ENCODE assay signal across 16 mouse cellular contexts in the genomic region with DNA sequence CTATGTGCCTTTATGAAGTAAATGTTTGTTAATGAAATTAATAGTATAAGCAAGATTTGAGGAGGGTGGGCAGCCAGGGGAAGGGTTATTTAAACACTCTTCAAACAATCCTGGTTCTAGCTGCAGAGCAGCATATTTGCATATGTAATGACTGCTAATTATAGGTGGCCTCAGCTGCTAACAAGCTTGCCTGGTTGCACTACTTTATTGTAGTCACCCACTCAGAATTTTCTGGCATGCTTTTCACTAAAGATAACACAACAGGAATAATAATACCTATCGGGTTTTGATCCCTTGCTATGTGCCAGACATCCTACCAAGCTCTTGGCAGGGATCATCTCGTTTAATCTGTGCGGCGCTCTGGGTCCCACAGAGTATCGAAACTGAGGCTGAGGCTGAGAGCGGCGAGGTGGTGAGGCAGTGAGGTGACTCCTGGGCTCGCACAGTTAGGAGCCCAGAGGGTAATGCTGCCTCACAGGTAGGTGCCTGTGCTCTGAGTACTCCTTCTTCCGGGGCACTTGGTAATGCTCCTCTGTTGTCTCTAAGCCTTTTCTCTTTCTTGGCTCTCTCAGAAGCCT.
DNase-seq lines count a peak whose midpoint lies in the region; ATAC-seq and TF ChIP-seq lines count a peak whose summit lies in the region.
"Had no signal": no experiment of that assay in that cellular context is flagged by ENCODE, and none has a peak within 500 bp of the region (broad histone marks: within the 10 kb centered on the region; RNA-seq: fewer than 3 reads in every experiment).

No protein-coding gene starts in this region.

- intact Hi-C loops in heart, postnatal 10 days (cut with DNase I): no loop called here

- 33% methylated on average over 9 of the region's 9 CpGs for WGBS in heart, embryonic 14.5 days
- 70% methylated on average over 9 of the region's 9 CpGs for WGBS in lung, postnatal 0 days
- 56% methylated on average over 9 of the region's 9 CpGs for WGBS in forebrain, embryonic 10.5 days
- WGBS in hindbrain, embryonic 15.5 days: 37% methylated on average over 9 of the region's 9 CpGs

- no peak for ATAC-seq in heart, embryonic 14.5 days (ENCODE audit: insufficient number of reproducible peaks, insufficient read depth, low FRiP score, low read depth)
- ATAC-seq in lung, postnatal 0 days: no peak
- no peak for ATAC-seq in hindbrain, embryonic 15.5 days (ENCODE audit: low FRiP score, low read depth)
- ATAC-seq in monocyte, adult 5-6 weeks (replicated peaks; ENCODE audit: insufficient number of reproducible peaks, low FRiP score, low TSS enrichment, poor library complexity, severe bottlenecking): no peak

- peaks cover 3% of the 10 kb centered on the region; the same call in 1 of the 2 replicates for H3K36me3 ChIP-seq in heart, embryonic 14.5 days (ENCODE audit: control insufficient read depth, insufficient read depth, low read length)
- no peaks in the 10 kb centered on the region for H3K36me3 ChIP-seq in lung, postnatal 0 days (ENCODE audit: insufficient read depth, low read length)
- peaks cover 14% of the 10 kb centered on the region for H3K36me3 ChIP-seq in forebrain, embryonic 10.5 days (replicated peaks)
- H3K36me3 ChIP-seq in hindbrain, embryonic 15.5 days: no peaks in the 10 kb centered on the region
- H3K36me3 ChIP-seq: kidney, embryonic 15.5 days; liver, embryonic 15.5 days; stomach, embryonic 15.5 days had no signal

- no peak overlapping the region for H3K4me3 ChIP-seq in heart, embryonic 14.5 days (ENCODE audit: control insufficient read depth in 1 of 2, insufficient read depth in 1 of 2, low read depth in 1 of 2, low read length in 2 of 2)
- no peak overlapping the region for H3K4me3 ChIP-seq in lung, postnatal 0 days (ENCODE audit: low read depth, low read length)
- no peak overlapping the region for H3K4me3 ChIP-seq in forebrain, embryonic 10.5 days
- H3K4me3 ChIP-seq in hindbrain, embryonic 15.5 days: no peak overlapping the region
- H3K4me3 ChIP-seq: embryonic facial prominence, embryonic 13.5 days; kidney, embryonic 15.5 days; limb, embryonic 12.5 days; liver, embryonic 15.5 days; stomach, embryonic 15.5 days had no signal

- H3K27me3 ChIP-seq in heart, embryonic 14.5 days (ENCODE audit: control insufficient read depth, insufficient read depth, low read length): no peaks in the 10 kb centered on the region
- no peaks in the 10 kb centered on the region for H3K27me3 ChIP-seq in lung, postnatal 0 days (replicated peaks; ENCODE audit: insufficient read depth, low read length)
- no peaks in the 10 kb centered on the region for H3K27me3 ChIP-seq in forebrain, embryonic 10.5 days (ENCODE audit: poor library complexity, severe bottlenecking)
- no peaks in the 10 kb centered on the region for H3K27me3 ChIP-seq in hindbrain, embryonic 15.5 days
- H3K27me3 ChIP-seq: embryonic facial prominence, embryonic 13.5 days; kidney, embryonic 15.5 days; limb, embryonic 12.5 days; liver, embryonic 15.5 days; stomach, embryonic 15.5 days had no signal

- peaks cover 78 to 99% of the 10 kb centered on the region in 2 experiments for H3K4me1 ChIP-seq in heart, embryonic 14.5 days (ENCODE audit: control insufficient read depth in 2 of 2, insufficient read depth in 2 of 2, low read length in 2 of 2)
- peaks cover 57% of the 10 kb centered on the region for H3K4me1 ChIP-seq in lung, postnatal 0 days (ENCODE audit: insufficient read depth, low read depth, low read length)
- peaks cover 93% of the 10 kb centered on the region for H3K4me1 ChIP-seq in forebrain, embryonic 10.5 days
- H3K4me1 ChIP-seq in hindbrain, embryonic 15.5 days (replicated peaks): peaks cover 91% of the 10 kb centered on the region

- no peak for TF ChIP-seq EP300 in lung, postnatal 0 days (IDR thresholded peaks at IDR 0.05)

- H3K27ac ChIP-seq in heart, embryonic 14.5 days (replicated peaks in 1 of 2; ENCODE audit: control insufficient read depth in 1 of 2, insufficient read depth in 1 of 2, low read depth in 2 of 2, low read length in 2 of 2): peak overlapping the region; percentile 37 to 93; a peak in 3 of 4 replicates
- peak overlapping the region; percentile 40; the same call in 1 of the 2 replicates for H3K27ac ChIP-seq in lung, postnatal 0 days (ENCODE audit: low read length)
- H3K27ac ChIP-seq in forebrain, embryonic 10.5 days: peak overlapping the region; percentile 56; the same call in 1 of the 2 replicates
- H3K27ac ChIP-seq in hindbrain, embryonic 15.5 days (replicated peaks): peak overlapping the region; percentile 49; the same call in 1 of the 2 replicates
- H3K27ac ChIP-seq: embryonic facial prominence, embryonic 13.5 days; kidney, embryonic 15.5 days; liver, embryonic 15.5 days; stomach, embryonic 15.5 days had no signal

- TF ChIP-seq CTCF in lung, postnatal 0 days (IDR thresholded peaks at IDR 0.05): no peak

- peak overlapping the region; percentile 48 for H3K4me2 ChIP-seq in heart, embryonic 14.5 days (ENCODE audit: low read length)
- no peak overlapping the region for H3K4me2 ChIP-seq in lung, postnatal 0 days (replicated peaks; ENCODE audit: low read depth, low read length)
- no peak overlapping the region for H3K4me2 ChIP-seq in hindbrain, embryonic 15.5 days
- H3K4me2 ChIP-seq: embryonic facial prominence, embryonic 13.5 days; kidney, embryonic 15.5 days; limb, embryonic 12.5 days; liver, embryonic 15.5 days; stomach, embryonic 15.5 days had no signal

- H3K9ac ChIP-seq in heart, embryonic 14.5 days (ENCODE audit: low read length): no peak overlapping the region; the same call in 1 of the 2 replicates
- H3K9ac ChIP-seq in lung, postnatal 0 days (replicated peaks; ENCODE audit: low read depth): no peak overlapping the region
- H3K9ac ChIP-seq in hindbrain, embryonic 15.5 days: no peak overlapping the region
- H3K9ac ChIP-seq: embryonic facial prominence, embryonic 13.5 days; kidney, embryonic 15.5 days; limb, embryonic 12.5 days; liver, embryonic 15.5 days; stomach, embryonic 15.5 days had no signal

- no peaks in the 10 kb centered on the region for H3K9me3 ChIP-seq in heart, embryonic 14.5 days (ENCODE audit: control insufficient read depth, low read length)
- H3K9me3 ChIP-seq in lung, postnatal 0 days (ENCODE audit: low read length): no peaks in the 10 kb centered on the region
- H3K9me3 ChIP-seq in forebrain, embryonic 10.5 days: no peaks in the 10 kb centered on the region
- H3K9me3 ChIP-seq in hindbrain, embryonic 15.5 days: no peaks in the 10 kb centered on the region
- H3K9me3 ChIP-seq: embryonic facial prominence, embryonic 13.5 days; kidney, embryonic 15.5 days; limb, embryonic 12.5 days; liver, embryonic 15.5 days; stomach, embryonic 15.5 days had no signal

- no peak for DNase-seq in heart, postnatal 10 days
- DNase-seq in lung, postnatal 0 days (ENCODE audit: low spot score): no peak
- no peak for DNase-seq in lung, postnatal 4 days
- no peak for DNase-seq in forebrain, embryonic 10.5 days (ENCODE audit: extremely low spot score, low spot score)
- DNase-seq in kidney, adult 18-20 months: no peak
- DNase-seq: adrenal gland, postnatal 25 days; B cell, adult 2 months; gastrocnemius, postnatal 14 days had no signal
